Mouse (Mus musculus) layer of hippocampus, adult 2 months (tissue): ENCODE measurements around the gene Srsf9. TPM values are rescaled to one million over a fixed set of nuclear protein-coding genes. Genes with fewer than 3 reads are reported as not detected.

Experiments used
- DNase-seq, 2 experiments: peaks; one replicate each; pipeline ENCODE4 v3.0.0; 2022; ENCODE audit warnings: low spot score in 2 of 2
- H3K27ac ChIP-seq: fragments of 200-600 bp; 2 replicates; pipeline ENCODE4 v1.8.1; 2022
- H3K4me3 ChIP-seq: fragments of 200-600 bp; 2 replicates; pipeline ENCODE4 v1.8.1; 2022; ENCODE audit warnings: mild to moderate bottlenecking
- CTCF ChIP-seq: fragments of 200-600 bp; conservative IDR thresholded peaks from 2 replicates; pipeline ENCODE4 v1.8.1; 2022; ENCODE audit warnings: antibody characterized with exemption, mild to moderate bottlenecking, moderate library complexity
- total RNA-seq, 2 experiments: library from RNA; stranded (reverse); gene quantifications; 2 replicates each; pipeline ENCODE4 v1.2.3; 2021

Gene Srsf9
- total RNA-seq, 2 experiments from 2014 or later, result 91.4 to 102 TPM

DNA sequence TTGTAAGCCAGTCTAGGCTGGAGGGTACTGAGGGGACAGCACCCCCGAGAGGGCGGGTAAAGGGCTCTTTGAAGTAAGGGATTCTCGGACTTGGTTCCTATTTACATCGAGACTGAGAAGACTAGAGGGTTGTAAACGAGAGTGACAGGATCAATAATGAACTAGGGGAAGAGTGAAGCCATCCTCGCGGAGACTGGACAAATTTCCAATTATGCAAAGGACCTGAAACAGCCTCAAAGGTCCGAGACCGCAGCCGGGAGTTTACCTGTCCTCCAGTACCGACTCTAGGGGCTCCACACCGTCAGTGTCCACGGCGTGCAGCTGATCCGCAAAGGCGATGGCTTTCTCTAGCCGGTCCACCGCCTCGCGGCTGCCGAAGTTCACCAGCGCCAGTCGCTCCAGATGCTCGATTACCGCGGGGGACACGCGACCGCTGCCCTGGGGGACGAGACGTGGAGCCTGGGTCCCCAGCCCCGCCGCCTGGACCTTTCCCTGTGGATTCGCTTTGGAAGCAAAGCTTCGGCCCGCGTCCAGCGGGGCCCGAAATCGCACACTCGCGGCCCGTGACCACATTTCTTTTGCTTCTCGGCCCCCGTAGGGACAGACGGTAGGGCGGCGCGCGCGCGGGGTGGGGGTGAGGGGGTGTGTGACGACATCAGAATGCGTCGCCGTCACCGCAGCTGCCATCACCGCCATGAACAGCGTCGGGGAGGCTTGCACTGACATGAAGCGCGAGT, 13.8 kb downstream of the Srsf9 start, which contains the start of the genes Gatc and Triap1:
Gene Gatc, minus strand, starts transcription at position 602 of the 737 bp plus-strand sequence.
Gene Triap1, plus strand, starts transcription at position 649 of the 737 bp plus-strand sequence.
- peak; percentile 81 to 90 for DNase-seq
- H3K4me3 ChIP-seq, result peak within 1 kb of the TSS; percentile 91
- H3K27ac ChIP-seq, result peak within 1 kb of the TSS; percentile 93
- no peak; the same call in 1 of the 2 replicates for TF ChIP-seq CTCF

DNA sequence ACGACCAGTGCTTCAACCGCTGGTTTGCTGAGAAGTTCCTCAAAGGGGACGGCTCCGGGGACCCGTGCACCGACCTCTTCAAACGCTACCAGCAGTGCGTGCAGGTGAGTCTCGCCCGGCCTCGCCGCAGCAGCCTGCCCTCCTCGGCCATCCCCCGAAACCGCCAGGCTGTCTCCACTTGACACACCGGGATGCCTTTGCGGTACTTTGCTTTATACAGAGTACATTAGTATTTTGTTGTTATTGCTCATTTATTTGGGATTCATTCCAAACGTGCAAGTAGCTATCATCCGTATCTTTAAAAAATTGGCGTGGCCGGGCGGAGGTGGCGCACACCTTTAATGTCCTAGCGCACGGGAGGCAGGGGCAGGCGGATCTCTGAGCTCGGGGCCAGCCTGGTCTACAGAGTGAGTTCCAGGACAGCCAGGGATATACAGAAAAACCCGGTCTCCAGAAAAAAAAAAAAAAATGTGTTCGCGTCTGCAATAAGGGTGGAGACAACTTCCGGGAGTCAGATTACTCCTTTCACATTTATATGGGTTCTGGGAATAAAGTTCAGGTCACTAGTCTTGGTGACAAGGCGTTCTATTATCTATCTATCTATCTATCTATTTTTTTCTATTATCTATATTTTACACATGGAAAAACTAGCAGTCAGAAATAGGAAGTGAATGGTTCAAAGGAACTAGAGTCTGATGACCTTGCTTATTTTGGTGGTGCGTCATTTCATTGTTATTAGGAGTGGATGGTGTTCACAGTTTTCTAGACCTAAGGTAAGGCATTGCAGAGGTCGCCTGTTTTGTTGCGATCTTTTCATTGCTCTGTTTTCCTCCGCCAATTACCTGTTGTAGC, 14.6 kb downstream of the Srsf9 start:
- TF ChIP-seq CTCF, result no peak

DNA sequence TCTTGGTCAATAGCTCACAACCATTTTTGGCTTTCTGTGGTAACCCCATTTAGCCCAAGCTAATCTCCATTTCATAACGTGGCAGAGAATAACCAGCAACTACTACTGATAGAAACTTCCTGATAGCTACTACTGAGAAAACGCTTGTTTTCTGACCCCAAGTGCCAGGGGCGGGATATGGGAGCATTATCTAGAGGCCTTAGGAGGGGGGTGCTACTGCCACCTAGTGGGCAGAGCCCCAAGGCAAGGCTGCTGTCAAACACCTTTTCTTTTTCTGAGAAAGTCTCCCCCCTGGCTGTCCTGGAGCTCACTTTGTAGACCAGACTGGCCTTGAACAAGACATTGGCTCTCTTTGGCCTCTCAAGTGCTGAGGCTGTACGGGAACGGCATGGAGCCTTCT, 20.6 kb downstream of the Srsf9 start:
- peak; percentile 98 for TF ChIP-seq CTCF
- peak; percentile 64 to 80 for DNase-seq
- Histone ChIP-seq H3K4me3 (peak overlapping the region; percentile 93), H3K27ac (peak overlapping the region; percentile 93; the same call in 1 of the 2 replicates)

More for the DNA sequence above, 14.6 kb downstream of the Srsf9 start:
- DNase-seq, result no peak
- peak overlapping the region; percentile 91 for H3K4me3 ChIP-seq
- peak overlapping the region; percentile 93 for H3K27ac ChIP-seq

DNA sequence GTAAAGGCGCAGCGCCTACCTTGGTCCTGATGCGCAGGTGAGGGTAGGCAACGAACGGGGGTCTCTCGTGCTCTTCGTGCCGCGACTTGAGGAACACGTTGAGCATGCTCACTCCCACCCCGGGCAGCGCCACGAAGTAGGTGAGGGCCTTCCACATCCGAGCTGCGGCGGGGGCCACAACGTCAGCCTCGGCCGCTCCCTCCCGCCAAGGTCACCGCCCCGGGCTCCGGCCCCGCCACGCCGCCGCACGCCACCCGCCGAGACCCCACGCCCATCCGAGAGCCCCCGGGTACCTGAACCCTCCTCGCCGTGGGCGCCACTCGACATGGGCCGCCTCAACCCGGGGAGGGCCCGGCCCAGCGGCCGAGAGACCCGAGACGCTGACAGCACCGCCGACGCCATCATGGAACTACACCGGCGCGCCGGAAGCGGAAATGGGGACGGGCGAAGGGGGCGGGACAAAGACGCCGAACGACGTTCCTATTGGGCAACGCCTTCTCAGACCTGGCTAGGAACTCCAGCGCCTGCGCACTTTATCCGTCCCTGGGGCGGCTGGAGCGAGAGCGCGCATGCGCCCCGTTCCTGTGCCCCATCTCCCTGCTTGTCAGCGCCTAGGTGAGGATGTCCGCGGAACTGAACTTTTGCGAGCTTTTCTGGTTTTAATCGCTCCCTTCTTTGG, 21.7 kb downstream of the Srsf9 start, which contains the start of gene Cox6a1:
Gene Cox6a1, minus strand, starts transcription at position 436 of the 679 bp plus-strand sequence.
- Histone ChIP-seq H3K27ac (peak within 1 kb of the TSS; percentile 93), H3K4me3 (peak within 1 kb of the TSS; percentile 93)
- peak; percentile 62 for TF ChIP-seq CTCF
- peak; percentile 98 to 99 for DNase-seq

DNA sequence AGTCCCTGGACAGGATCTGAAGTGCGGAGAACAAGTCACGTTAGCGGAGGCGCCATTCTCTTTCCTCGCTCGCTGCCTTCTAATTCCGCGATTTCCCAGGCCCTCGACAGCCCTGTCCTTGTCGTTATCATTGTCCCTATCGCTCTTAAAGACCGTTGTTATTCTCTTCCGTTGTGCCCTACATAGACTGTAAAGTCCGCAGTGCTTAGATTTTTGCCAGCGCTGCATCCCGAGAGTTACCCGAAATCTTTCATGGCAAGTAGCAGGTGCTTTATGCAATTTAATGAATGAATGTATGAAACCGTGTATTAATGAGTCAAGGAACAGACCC, 22.2 kb downstream of the Srsf9 start:
- DNase-seq, result no peak
- no peak for TF ChIP-seq CTCF
- Histone ChIP-seq H3K4me3 (peak overlapping the region; percentile 93), H3K27ac (peak overlapping the region; percentile 93)

DNA sequence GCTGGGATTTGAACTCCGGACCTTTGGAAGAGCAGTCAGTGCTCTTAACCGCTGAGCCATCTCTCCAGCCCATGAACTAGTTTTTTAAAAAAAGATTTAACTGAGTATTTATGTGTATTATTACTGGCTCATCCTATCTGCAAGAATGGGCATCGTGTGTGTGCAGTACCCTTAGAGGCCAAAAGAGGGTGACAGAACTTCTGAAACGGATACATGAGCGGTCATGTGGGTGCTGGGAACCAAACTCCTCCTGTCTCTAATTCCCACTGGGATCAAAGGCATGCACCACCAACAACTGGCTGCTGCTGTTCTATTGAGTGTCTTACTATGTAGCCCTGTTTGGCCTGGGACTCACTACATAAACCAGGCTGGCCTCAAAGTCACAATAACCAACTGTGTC, 24.4 kb downstream of the Srsf9 start:
- Histone ChIP-seq H3K27ac (no peak overlapping the region), H3K4me3 (no peak overlapping the region)
- DNase-seq, result no peak
- peak; percentile 34 for TF ChIP-seq CTCF

DNA sequence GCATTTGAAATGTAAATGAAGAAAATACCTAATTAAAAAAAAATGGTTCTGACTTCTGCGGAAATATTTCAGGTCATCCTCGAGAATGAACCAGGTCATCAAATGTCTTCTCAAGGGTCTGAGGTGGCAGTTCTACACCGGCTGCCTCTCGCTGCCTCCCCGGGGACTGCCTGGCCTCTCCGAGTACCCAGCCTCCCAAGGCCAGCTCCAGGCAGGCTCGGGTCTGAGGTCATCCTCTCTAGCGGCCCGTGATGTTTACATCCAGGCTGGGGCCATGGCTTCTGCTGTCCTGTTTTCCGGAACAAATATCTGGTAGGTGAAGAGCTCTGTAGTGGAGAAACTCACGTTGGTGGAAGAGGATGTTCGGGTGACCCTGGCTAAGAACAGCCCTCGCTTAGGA, 28.1 kb downstream of the Srsf9 start:
- no peak overlapping the region for H3K27ac ChIP-seq
- no peak for DNase-seq
- no peak for TF ChIP-seq CTCF
- no peak overlapping the region for H3K4me3 ChIP-seq

DNA sequence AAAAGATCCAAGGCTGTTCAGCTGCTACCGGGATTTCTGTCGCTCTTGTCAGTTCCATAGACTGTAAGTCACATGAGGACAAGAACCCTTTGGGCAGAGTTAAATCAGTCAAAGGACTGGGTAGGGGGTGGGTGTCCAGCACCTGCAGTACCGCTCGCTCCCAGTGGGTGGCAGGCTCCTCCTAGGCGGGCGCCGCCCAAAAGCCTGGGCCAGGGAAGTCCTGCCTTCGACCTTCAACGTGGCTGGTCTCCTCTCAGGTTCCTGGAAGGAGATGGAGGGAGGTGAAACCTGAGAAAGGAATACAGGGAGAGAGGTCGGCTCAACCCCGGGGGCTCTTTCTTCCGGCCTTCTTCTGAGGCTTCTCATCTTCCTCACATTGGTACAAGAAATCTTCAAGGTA, 31.9 kb downstream of the Srsf9 start:
- TF ChIP-seq CTCF, result peak; percentile 99
- Histone ChIP-seq H3K4me3 (no peak overlapping the region), H3K27ac (no peak overlapping the region)
- DNase-seq, result peak; percentile 72 to 91

DNA sequence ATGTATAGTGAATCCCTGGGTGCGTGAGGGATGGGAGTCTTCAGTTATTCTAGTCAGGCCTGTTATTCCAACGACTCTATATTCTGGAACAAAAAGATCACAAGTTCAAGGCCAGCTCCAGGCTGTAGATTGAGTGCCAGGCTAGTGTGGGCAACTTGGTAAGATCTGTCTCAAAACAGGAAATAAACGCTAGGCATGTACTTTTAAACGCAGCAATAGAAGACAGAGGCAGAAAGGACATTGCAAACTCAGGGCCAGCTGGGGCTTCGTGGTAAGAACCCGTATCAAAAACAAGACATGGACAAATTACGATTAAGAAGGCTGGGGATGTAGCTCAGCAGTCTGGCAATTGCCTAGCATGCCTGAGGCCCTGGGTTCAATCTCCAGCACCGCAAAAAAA, 32.5 kb downstream of the Srsf9 start:
- TF ChIP-seq CTCF, result no peak
- no peak overlapping the region for H3K27ac ChIP-seq
- DNase-seq, result no peak
- H3K4me3 ChIP-seq, result no peak overlapping the region

DNA sequence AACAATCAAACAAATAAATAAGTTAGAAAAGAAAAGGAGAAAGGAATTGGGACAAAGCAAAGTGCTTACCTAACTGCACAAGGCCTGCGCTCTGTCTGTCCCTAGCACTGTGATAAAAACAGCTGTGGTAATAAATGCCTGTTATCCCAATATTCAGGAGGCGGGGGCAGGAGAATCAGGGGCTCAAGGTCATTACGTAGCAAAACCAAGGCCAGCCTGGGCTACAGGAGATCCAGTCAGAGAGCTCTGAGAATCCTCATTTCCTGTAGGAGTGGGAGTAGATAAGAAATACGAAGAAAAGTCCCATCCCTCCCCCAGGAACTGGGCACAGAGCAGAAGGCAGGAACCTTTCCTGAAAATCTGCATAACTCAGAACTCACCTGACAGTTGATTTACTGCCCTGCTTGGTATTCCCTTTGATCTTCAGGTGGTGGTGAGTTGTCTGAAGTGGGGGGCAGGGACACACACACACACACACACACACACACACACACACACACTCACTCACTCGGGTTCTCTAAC, 32.9 kb downstream of the Srsf9 start:
- no peak for DNase-seq
- TF ChIP-seq CTCF, result no peak
- Histone ChIP-seq H3K27ac (no peak overlapping the region), H3K4me3 (no peak overlapping the region)

DNA sequence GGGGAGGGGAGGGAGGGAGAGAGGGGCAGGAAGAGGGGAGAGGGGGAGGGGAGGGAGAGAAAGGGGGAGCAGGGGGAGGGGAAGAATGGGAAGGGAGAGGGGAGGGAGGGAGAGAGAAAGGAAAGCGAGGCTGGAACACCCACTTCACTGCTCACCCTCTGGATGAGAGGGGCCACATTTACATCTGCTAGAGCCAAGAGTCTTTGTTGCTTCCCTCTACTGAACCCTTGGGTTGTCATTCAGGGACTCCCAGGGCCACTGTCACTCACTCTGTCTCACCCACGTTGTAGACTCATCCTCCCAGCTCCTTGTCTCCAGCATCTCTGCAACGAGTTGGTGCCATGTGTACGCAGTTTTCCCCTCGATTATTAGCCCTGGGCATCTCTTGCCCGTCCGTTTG, 35.2 kb downstream of the Srsf9 start:
- TF ChIP-seq CTCF, result no peak
- DNase-seq, result no peak
- no peak overlapping the region for H3K4me3 ChIP-seq
- H3K27ac ChIP-seq, result no peak overlapping the region

DNA sequence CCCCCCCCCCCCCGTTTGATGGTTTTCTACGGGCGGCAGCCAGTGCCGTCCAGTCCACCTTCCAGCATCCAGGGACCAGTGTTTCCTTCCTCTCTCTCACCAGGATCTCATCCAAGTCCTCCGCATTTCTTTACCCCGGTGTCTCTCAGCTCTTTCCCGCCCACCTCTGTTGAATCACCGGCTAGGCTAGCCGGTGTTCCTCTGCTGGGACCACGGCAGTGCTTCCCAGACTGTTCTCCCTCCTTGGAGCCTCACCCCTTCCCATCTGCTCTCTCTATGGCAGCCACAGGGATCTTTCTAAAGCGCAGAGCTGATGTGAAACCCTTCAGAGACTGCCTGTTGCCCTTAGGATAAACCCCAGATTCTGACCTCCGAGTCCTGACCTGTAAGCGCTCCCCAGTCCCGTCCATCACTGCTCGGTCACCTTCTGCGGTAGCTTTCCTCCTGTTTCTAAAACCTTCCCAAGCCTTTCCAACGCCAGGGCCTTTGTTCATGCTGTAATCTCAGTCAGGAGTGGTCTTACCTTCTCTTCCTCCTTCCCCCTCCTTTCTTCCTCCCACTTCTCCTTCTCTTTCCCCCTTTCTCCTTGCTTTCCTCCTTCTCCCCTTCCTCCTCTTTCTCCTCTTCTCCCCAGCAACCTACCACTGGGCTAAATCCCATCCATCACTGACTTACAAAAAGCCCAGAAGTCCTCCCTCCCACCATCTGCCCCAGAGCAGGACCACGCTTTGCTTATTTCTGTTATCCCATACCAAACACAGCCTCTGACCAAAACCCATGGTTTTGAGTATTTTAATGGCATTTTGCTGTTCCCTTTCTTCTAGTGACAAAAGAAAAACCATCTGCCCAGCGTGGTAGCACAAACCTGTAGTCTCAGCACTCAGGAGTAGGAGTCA, 36.1 kb downstream of the Srsf9 start:
- no peak overlapping the region for H3K27ac ChIP-seq
- no peak for TF ChIP-seq CTCF

More for the DNA sequence above, 36.1 kb downstream of the Srsf9 start:
- no peak overlapping the region for H3K4me3 ChIP-seq
- DNase-seq, result peak; percentile 32 to 75
